ENCODE assay signal across 24 mouse cellular contexts in genomic region chr14:60405829-60406228, GRCm38 (mm10). TPM values are rescaled to one million over a fixed set of nuclear protein-coding genes. Genes with fewer than 3 reads are reported as not detected.
A peak's percentile ranks its signal among the peaks of the same experiment; 100 is the strongest.
DNase-seq lines count a peak whose midpoint lies in the region; ATAC-seq and TF ChIP-seq lines count a peak whose summit lies in the region.
"Had no signal": no experiment of that assay in that cellular context is flagged by ENCODE, and none has a peak within 500 bp of the region (broad histone marks: within the 10 kb centered on the region; RNA-seq: fewer than 3 reads in every experiment).

No protein-coding gene starts in this region.

- H3K4me1 ChIP-seq in forebrain, embryonic 13.5 days, result peaks cover 78% of the 10 kb centered on the region
- peaks cover 49% of the 10 kb centered on the region for H3K4me1 ChIP-seq in forebrain, embryonic 10.5 days
- peaks cover 26% of the 10 kb centered on the region; the same call in 1 of the 2 replicates for H3K4me1 ChIP-seq in forebrain, postnatal 0 days (ENCODE audit: insufficient read depth)
- peaks cover 13% of the 10 kb centered on the region for H3K4me1 ChIP-seq in forebrain, embryonic 11.5 days (replicated peaks; ENCODE audit: control insufficient read depth, insufficient read depth, low read length)

- no peak overlapping the region for H3K4me3 ChIP-seq in forebrain, embryonic 13.5 days
- no peak overlapping the region for H3K4me3 ChIP-seq in forebrain, embryonic 10.5 days
- no peak overlapping the region for H3K4me3 ChIP-seq in forebrain, postnatal 0 days (ENCODE audit: low read depth, low read length)
- no peak overlapping the region for H3K4me3 ChIP-seq in forebrain, embryonic 11.5 days (ENCODE audit: low read depth, low read length)
- H3K4me3 ChIP-seq: heart, adult 2 months; heart, embryonic 10.5 days; heart, embryonic 13.5 days had no signal

- DNase-seq in forebrain, embryonic 10.5 days (ENCODE audit: extremely low spot score, low spot score), result no peak
- DNase-seq in forebrain, postnatal 0 days, result no peak
- DNase-seq in forebrain, embryonic 11.5 days (ENCODE audit: low spot score), result no peak
- peak; percentile 55 for DNase-seq in retina, postnatal 1 day
- no peak for DNase-seq in retina, embryonic 14.5 days (ENCODE audit: low spot score)
- DNase-seq in right cerebral cortex, postnatal 10 days (ENCODE audit: low spot score in 2 of 2), result no peak
- DNase-seq in left cerebral cortex, postnatal 14 days (ENCODE audit: low spot score in 2 of 2), result no peak
- DNase-seq: adrenal gland, adult 8-10 months; adrenal gland, postnatal 25 days; cerebellum, adult 18-20 months; cerebellum, adult 9-10 months; cerebellum, postnatal 14 days; gastrocnemius, postnatal 10 days; gastrocnemius, postnatal 36 days; heart, adult 2 months; heart, postnatal 14 days; heart, postnatal 4 days had no signal

- H3K27me3 ChIP-seq in forebrain, embryonic 13.5 days, result no peaks in the 10 kb centered on the region
- H3K27me3 ChIP-seq in forebrain, embryonic 10.5 days (ENCODE audit: poor library complexity, severe bottlenecking), result no peaks in the 10 kb centered on the region
- no peaks in the 10 kb centered on the region for H3K27me3 ChIP-seq in forebrain, postnatal 0 days (ENCODE audit: insufficient read depth, low read length)
- H3K27me3 ChIP-seq in forebrain, embryonic 11.5 days (ENCODE audit: control insufficient read depth, insufficient read depth, low read length), result no peaks in the 10 kb centered on the region

- H3K27ac ChIP-seq in forebrain, embryonic 13.5 days, result peak overlapping the region; percentile 55; the same call in 1 of the 2 replicates
- no peak overlapping the region for H3K27ac ChIP-seq in forebrain, embryonic 10.5 days
- 0 out of 2 replicates have a peak overlapping the region, but pooled peaks have one; percentile 40 for H3K27ac ChIP-seq in forebrain, postnatal 0 days (ENCODE audit: low read depth, low read length)
- H3K27ac ChIP-seq in forebrain, embryonic 11.5 days (ENCODE audit: low read depth, low read length), result no peak overlapping the region
- H3K27ac ChIP-seq: heart, adult 2 months; heart, embryonic 10.5 days; heart, embryonic 13.5 days; hindbrain, embryonic 14.5 days; hindbrain, postnatal 0 days had no signal

- 74% methylated on average over 2 of the region's 2 CpGs for WGBS in forebrain, embryonic 13.5 days
- 92% methylated on average over 2 of the region's 2 CpGs for WGBS in forebrain, embryonic 10.5 days
- WGBS in forebrain, postnatal 0 days, result 56% methylated on average over 2 of the region's 2 CpGs
- WGBS in forebrain, embryonic 11.5 days, result 92% methylated on average over 2 of the region's 2 CpGs

- no peak overlapping the region for H3K9ac ChIP-seq in forebrain, embryonic 13.5 days
- H3K9ac ChIP-seq in forebrain, postnatal 0 days, result no peak overlapping the region
- H3K9ac ChIP-seq in forebrain, embryonic 11.5 days (ENCODE audit: low read length), result no peak overlapping the region
- H3K9ac ChIP-seq: heart, embryonic 13.5 days; hindbrain, embryonic 14.5 days had no signal

- H3K9me3 ChIP-seq in forebrain, embryonic 13.5 days (replicated peaks), result no peaks in the 10 kb centered on the region
- no peaks in the 10 kb centered on the region for H3K9me3 ChIP-seq in forebrain, embryonic 10.5 days
- H3K9me3 ChIP-seq in forebrain, postnatal 0 days (ENCODE audit: low read length), result no peaks in the 10 kb centered on the region
- H3K9me3 ChIP-seq in forebrain, embryonic 11.5 days (ENCODE audit: control insufficient read depth, low read length), result no peaks in the 10 kb centered on the region
- H3K9me3 ChIP-seq: heart, embryonic 10.5 days had no signal

- no peaks in the 10 kb centered on the region for H3K36me3 ChIP-seq in forebrain, embryonic 13.5 days (ENCODE audit: poor library complexity, severe bottlenecking)
- no peaks in the 10 kb centered on the region for H3K36me3 ChIP-seq in forebrain, embryonic 10.5 days (replicated peaks)
- H3K36me3 ChIP-seq in forebrain, postnatal 0 days (ENCODE audit: insufficient read depth), result no peaks in the 10 kb centered on the region
- no peaks in the 10 kb centered on the region for H3K36me3 ChIP-seq in forebrain, embryonic 11.5 days (ENCODE audit: control insufficient read depth, insufficient read depth, low read length)
- H3K36me3 ChIP-seq: heart, embryonic 10.5 days; heart, embryonic 13.5 days had no signal

- TF ChIP-seq CTCF in forebrain, postnatal 0 days (IDR thresholded peaks at IDR 0.05; ENCODE audit: low read depth), result no peak

- intact Hi-C loops in left cerebral cortex, postnatal 14 days (cut with DNase I), result no loop called here

- H3K4me2 ChIP-seq in forebrain, embryonic 13.5 days, result no peak overlapping the region
- no peak overlapping the region for H3K4me2 ChIP-seq in forebrain, postnatal 0 days (ENCODE audit: low read depth)
- H3K4me2 ChIP-seq in forebrain, embryonic 11.5 days (ENCODE audit: low read depth, low read length, severe bottlenecking), result no peak overlapping the region
- H3K4me2 ChIP-seq: heart, embryonic 13.5 days; hindbrain, embryonic 14.5 days had no signal

- no peak; the same call in 1 of the 2 replicates for ATAC-seq in forebrain, embryonic 13.5 days
- ATAC-seq in forebrain, postnatal 0 days, result peak; percentile 21
- ATAC-seq in forebrain, embryonic 11.5 days (replicated peaks; ENCODE audit: low FRiP score), result no peak
- ATAC-seq: activated CD4-positive, CD25-positive, alpha-beta regulatory T cell, adult 4 months; hindbrain, postnatal 0 days; inflammation-experienced regulatory T-cells, adult 6 months had no signal

RNA-seq across cellular contexts. Expression of gene Amer2, which starts 32.8 kb away (rescaled TPM):
- polyA plus RNA-seq in forebrain, embryonic 13.5 days (2015; fragmentation: Nextera tagmentation; extraction: Ambion mirVana), result 24.4 and 31.0 TPM in 2 replicates
- polyA plus RNA-seq in forebrain, embryonic 10.5 days (2016; fragmentation: Nextera tagmentation; extraction: Ambion mirVana), result 7.7 and 9.6 TPM in 2 replicates
- 31.6 and 42.2 TPM in 2 replicates for total RNA-seq in forebrain, postnatal 0 days (2014; rRNA removed)
- polyA plus RNA-seq in forebrain, postnatal 0 days (2015; fragmentation: Nextera tagmentation; extraction: Ambion mirVana), result 14.4 and 28.7 TPM in 2 replicates
- polyA plus RNA-seq in forebrain, embryonic 11.5 days (2014; fragmentation: Nextera tagmentation; extraction: Ambion mirVana), result 20.5 and 22.3 TPM in 2 replicates
- total RNA-seq in left cerebral cortex, postnatal 14 days (2021), result 10 to 100 TPM; 36.2 to 38.0 TPM
- total RNA-seq: gastrocnemius, postnatal 36 days; heart, adult 2 months; heart, postnatal 14 days had no signal
- polyA plus RNA-seq: activated CD4-positive, CD25-positive, alpha-beta regulatory T cell, adult 4 months; inflammation-experienced regulatory T-cells, adult 6 months had no signal

Comparison
In these comparisons a context has a peak if more than half of its experiments do, and no peak if none do; other contexts are left out.
1. H3K27ac ChIP-seq: peak in forebrain, embryonic 13.5 days (single experiment) and forebrain, postnatal 0 days (single experiment); none in forebrain, embryonic 10.5 days (single experiment) and forebrain, embryonic 11.5 days (single experiment).